Mouse (Mus musculus): ENCODE results near the gene Psma6. TPM values are rescaled to one million over a fixed set of nuclear protein-coding genes. Genes with fewer than 3 reads are reported as not detected.

The Psma6 gene
- total RNA-seq (2023), result 100 to 1,000 TPM; 109 TPM

GRCm38 (mm10) chr12:55384023-55384749 is at the start of gene Psma6:
Gene Psma6 (plus strand): TSS chr12:55384222.

Other genes with a start within 250 kb of the Psma6 start
- 10 to 100 TPM; 23.3 to 25.3 TPM for gene Srp54b, start 229.1 kb upstream of the Psma6 start, total RNA-seq (2023)
- 10 to 100 TPM; 11.5 to 21.2 TPM for gene 1700047I17Rik2, start 184.6 kb upstream of the Psma6 start, total RNA-seq (2023)
- 10 to 100 TPM; 17.9 to 20.3 TPM for gene Srp54c, start 154.1 kb upstream of the Psma6 start, total RNA-seq (2023)
- gene 1110008L16Rik, start 84.6 kb upstream of the Psma6 start, total RNA-seq (2023), result 1 to 10 TPM; 9.3 to 9.5 TPM
- gene Ppp2r3c, start 81.2 kb upstream of the Psma6 start, total RNA-seq (2023), result 10 to 100 TPM; 25.0 to 26.9 TPM
- gene Nfkbia, start 108.4 kb downstream of the Psma6 start, total RNA-seq (2023), result 100 to 1,000 TPM; 233 to 325 TPM
- gene Aldoart2, start 181.0 kb downstream of the Psma6 start, total RNA-seq (2023), result not detected
- gene Insm2, start 215.2 kb downstream of the Psma6 start, total RNA-seq (2023), result not detected

Data from T-cell, adult 66 days (primary cell).